Mouse (Mus musculus) megakaryocyte, adult 5-6 weeks (primary cell): ENCODE data around the gene Ssr2. TPM values are rescaled to one million over a fixed set of nuclear protein-coding genes. Genes with fewer than 3 reads are reported as not detected.

Experiments
- ATAC-seq: 2 replicates; pipeline ENCODE4 v1.8.0; 2016; ENCODE audit warnings: mild to moderate bottlenecking, inconsistent platforms; ENCODE audit not compliant: poor library complexity, severe bottlenecking
- total RNA-seq, 2 experiments: library from RNA; stranded (forward) in 1 of 2; stranded (reverse) in 1 of 2; fragments of 153-499, 151-499 nt in 1 of 2; fragments of 221-1000, 200-1000 nt in 1 of 2; gene quantifications; 2 replicates each; pipeline versions ENCODE4 v1.2.3 to v1.2.4; 2015 to 2017

The Ssr2 gene
- total RNA-seq, 2 experiments from 2014 or later = 107 to 216 TPM

GRCm38 (mm10) chr3:88622113-88622940 lies 46.7 kb downstream of the Ssr2 start:
- no peak for ATAC-seq

- no peak for ATAC-seq
These were observed 47.3 kb downstream of the Ssr2 start for GRCm38 (mm10) chr3:88622941-88623345.

GRCm38 (mm10) chr3:88623346-88624135 lies 47.9 kb downstream of the Ssr2 start:
- no peak for ATAC-seq

- no peak for ATAC-seq
These were observed 48.6 kb downstream of the Ssr2 start for GRCm38 (mm10) chr3:88624324-88624723.

GRCm38 (mm10) chr3:88624951-88625350 lies 49.3 kb downstream of the Ssr2 start:
- no peak for ATAC-seq

- ATAC-seq = no peak
These were observed 49.9 kb downstream of the Ssr2 start for GRCm38 (mm10) chr3:88625531-88625930.

DNA sequence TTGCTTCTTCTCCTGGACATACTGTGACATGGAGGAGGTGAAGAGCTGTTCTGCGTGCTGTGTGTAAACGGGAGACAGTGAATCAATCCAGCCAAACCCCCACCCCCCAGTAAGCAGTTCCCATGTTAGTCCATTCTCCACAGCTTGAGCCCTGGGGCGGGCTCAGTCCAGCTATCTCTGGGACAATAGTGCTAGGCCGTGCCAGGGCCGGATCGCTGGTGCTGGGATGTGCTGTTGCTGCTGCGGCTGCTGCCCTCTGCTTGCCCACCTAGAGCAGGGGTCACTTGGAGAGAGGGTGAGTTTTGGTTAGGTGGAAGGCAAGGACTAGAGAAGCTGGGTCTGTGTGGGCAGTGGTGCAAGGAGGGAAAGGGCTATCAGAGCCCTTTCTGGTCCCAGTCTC lies 50.6 kb downstream of the Ssr2 start:
- no peak for ATAC-seq

DNA sequence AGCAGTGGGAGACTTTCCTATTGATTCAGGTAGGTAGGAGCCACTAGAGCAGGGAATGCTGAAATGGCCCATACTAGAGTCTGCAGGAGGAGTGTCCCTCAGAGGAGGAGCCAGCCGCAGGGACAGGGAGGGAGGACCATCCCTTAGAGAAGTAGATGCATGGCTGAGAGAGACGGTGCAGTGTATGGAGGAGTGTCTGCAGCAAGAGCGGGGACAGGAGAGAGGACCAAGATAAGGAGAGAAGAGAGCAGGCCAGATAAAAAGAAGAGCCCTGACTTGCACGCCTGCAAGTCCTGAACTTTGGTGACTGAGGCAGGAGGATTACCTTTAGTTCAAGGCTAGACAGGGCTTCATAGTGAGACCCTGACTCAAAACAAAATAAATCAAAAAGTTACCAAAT lies 51.4 kb downstream of the Ssr2 start:
- 0 out of 2 replicates have a peak, but pooled peaks have one; percentile 25 for ATAC-seq

GRCm38 (mm10) chr3:88627535-88627934 lies 51.9 kb downstream of the Ssr2 start:
- peak; percentile 78 for ATAC-seq

- ATAC-seq = no peak
These were observed 53.1 kb downstream of the Ssr2 start for GRCm38 (mm10) chr3:88628766-88629165.

DNA sequence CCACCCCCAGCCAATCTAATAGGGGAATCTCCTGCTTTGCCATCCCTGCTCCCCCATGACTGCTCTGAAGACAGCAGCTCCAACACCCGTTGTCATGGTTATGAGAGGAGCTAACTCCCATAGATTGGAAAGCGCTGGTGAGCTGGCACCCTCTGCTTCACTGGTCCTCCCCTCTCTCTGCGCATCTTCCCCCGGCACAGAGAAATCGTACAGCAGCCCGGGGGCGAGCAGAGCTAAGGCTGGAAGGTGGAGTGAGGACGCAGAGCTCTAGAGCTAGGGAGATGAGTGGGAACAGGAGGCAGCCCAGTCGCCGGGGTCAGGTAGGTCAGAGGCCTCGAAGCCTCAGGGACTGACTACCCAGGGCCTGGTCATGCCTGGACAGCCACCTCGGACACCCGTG lies 53.6 kb downstream of the Ssr2 start:
- ATAC-seq = no peak

- no peak for ATAC-seq
These were observed 54.3 kb downstream of the Ssr2 start for GRCm38 (mm10) chr3:88630018-88630417.

- no peak for ATAC-seq
These were observed 55.2 kb downstream of the Ssr2 start for GRCm38 (mm10) chr3:88630849-88631341.

- peak; percentile 68 for ATAC-seq
These were observed 56.4 kb downstream of the Ssr2 start for GRCm38 (mm10) chr3:88631921-88632587.

DNA sequence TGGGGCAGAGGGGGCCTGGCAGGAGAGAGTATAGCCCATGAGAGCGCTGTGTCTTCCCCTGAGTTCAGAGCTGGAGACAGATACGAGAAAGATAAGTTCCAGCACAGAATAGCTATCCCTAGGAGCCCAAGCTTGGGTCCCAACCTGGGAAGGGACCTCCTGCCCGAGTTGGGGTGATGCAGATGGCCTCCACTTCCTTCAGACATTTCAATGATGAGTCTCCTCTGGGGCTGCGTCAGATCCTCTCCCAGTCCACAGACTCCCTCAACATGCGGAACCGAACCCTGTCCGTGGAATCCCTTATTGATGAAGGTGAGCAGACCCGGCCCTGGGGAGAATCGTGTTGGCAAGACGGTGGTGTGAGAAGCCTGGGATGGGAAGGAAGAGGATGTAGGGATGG lies 57.4 kb downstream of the Ssr2 start:
- no peak for ATAC-seq

GRCm38 (mm10) chr3:88635506-88636275 lies 60.0 kb downstream of the Ssr2 start:
- no peak for ATAC-seq

DNA sequence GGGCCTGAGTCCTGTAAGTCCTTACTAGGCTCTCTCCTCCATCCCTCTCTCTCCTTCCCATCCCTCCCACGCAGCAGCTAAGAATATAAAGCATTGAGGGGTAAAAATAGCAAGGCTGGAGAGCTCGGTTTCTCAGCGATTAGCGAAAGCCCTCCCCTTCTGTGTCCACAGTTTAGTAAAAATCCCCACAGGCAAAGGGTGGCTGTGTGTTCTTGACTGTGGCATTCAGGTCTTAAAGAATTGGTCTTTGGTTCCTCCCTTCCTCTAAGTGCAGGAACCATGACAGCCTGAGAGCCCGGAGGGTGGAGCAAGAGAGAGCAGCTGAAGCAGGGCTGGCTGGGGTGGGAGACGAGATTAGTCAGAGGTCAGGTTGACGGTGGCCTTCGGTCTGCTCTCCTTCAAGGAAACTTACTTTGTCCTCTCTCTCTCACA lies 60.9 kb downstream of the Ssr2 start:
- no peak for ATAC-seq

DNA sequence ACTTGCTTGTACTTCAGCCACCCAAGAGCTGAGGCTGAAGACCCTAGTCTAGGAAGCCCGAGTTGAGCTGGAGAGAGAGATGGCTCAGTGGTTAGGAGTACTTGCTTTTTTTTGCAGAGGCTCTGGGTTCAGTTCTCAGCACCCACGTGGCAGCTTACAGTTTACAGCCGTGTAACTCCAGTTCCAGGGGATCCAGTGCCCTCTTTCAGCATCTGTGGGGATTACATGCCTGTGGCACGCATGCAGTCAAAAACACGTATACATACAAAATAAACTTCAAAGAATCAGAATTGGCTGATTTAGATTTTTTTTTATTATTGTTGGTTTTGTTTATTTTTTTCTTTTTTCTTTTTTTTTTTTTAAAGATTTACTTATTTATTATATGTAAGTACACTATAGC lies 61.5 kb downstream of the Ssr2 start:
- no peak for ATAC-seq
